Mouse (Mus musculus) adrenal gland, adult 18-20 months (tissue): ENCODE results near the gene Ap1m1. TPM values are rescaled to one million over a fixed set of nuclear protein-coding genes. Genes with fewer than 3 reads are reported as not detected.

Source experiments
- DNase-seq, 2 experiments: peaks; one replicate each; pipeline ENCODE4 v3.0.0; 2021 to 2022; ENCODE audit warnings: low spot score in 2 of 2
- total RNA-seq, 2 experiments: library from RNA; stranded (reverse); gene quantifications; 1 replicate in 1 of 2; 2 replicates in 1 of 2; pipeline ENCODE4 v1.2.3; 2021

Ap1m1 gene
- total RNA-seq, 2 experiments from 2014 or later, result 52.6 to 55.4 TPM

DNA sequence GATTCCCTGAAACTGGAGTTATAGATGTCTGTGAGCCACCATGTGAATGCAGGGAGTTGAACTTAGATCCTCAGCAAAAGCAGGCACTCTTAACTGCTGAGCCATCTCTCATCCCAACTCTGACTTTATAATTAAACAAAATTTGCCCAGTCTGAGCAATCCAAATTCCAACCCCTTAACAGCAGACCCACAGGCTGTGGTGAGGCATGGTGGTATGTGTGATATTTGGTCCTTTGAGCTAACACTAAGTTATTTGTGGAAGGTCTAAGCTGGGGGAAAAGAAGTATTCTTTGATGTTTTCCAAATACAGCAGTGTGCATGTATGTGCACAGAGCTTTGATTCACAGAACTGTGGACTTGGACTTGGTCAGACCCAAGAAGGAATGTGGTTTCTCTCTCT lies 49.2 kb downstream of the Ap1m1 start:
- no peak for DNase-seq

DNA sequence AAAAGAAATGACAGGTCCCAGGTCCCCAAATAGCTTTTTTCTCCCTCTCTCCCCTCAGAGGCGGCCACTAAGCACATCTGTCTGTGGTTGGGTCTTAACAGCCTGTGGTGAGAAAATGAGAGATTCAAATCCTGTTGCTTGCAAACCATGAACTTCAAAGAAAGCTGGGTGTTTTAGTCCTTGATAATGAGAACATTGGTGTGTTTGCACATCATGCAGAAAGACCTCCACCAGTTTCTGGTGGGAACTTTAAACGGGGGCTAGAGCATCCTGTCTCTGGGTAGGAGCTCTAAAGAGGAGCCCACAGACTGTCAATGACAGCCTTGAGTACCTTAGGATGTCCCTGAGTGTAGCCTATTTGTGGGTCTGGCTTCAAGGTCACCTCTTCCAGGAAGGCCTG lies 51.3 kb downstream of the Ap1m1 start:
- DNase-seq, result no peak

DNA sequence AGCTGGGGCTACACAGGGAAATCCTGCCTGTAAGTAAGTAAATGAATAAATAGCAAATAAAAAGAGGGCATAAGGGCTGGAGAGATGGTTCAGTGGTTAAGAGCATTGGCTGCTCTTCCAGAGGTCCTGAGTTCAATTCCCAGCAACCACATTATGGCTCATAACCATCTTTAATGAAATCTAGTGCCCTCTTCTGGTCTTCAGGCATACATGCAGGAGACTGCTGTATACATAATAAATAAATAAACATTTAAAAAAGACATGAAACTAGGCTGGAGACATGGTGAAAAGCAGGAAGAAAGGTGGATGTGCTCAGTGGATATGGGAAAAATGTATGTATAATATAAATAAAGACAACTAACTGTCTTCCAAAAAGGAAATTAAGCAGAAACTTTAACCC lies 53.5 kb downstream of the Ap1m1 start:
- no peak for DNase-seq

DNA sequence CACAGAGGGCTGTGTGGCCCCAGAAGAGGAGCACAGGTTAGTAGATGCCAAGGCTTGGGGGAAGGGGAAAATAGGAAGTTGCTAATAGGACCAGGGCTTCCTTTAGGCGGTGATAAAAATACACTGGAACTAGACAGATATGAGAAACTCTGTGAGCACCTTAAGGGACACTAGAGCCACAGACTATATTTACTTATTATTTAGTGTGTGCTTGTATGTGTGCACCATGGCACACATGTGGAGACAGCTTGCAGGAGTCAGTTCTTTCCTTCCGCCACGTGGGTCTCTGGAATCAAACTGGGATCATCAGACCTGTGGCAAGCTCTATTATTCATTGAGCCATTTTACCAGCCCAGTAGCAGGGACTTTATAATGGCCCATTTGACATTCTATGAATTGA lies 55.3 kb downstream of the Ap1m1 start:
- no peak for DNase-seq

DNA sequence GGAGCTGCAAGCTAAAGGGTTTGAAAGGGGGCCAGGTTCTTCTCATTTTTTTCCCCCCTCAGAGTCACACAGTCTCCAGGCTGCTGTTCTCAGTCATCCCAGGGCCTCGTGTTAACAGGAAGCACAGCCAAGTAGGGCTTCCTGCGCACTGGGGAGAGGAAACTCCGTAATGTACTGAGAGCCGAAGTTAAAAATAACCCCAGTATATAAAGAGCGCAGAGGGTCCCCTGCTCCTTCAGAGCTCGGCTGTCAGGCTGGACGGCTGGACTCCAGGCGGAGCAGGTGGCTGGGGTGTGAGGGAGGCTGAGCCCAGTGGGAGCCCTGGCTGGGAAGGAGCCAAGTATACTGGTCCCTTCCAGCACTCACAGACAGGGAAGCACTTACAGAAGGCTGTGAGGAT lies 55.9 kb downstream of the Ap1m1 start:
- peak; percentile 56 to 78 for DNase-seq

DNA sequence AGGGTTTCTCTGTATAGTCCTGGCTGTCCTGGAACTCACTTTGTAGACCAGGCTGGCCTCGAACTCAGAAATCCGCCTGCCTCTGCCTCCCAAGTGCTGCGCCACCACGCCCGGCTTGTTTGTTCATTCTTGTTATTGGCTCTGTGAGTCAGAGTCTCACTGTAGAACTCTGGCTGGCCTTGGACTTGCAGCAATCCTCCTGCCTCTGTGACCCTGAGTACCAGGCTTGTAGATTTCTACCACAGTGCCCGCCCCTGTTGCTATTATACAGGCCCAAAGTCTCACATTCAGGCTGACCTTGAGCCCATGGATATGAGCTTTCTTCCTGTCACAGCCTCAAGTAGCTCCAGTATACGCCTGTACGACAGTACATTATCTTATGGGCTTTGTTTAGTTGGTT lies 56.7 kb downstream of the Ap1m1 start:
- DNase-seq, result no peak

DNA sequence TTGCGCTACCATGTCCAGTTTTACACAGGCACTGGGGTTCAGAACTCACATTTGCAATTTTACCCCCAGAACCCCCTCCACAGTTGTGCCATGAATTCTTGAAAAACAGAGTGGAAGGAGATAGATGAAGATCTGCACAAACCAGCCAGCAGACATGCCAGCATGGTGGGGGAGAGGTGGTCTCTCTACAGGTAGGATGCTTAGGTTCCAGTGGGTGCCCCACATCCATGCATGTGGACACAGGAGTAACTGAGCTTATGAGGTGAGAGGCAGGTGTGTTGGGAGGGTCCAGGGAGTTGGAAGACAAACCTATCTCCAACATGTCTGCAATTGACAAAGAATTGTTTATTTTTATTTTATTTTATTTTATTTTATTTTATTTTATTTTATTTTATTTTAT lies 59.1 kb downstream of the Ap1m1 start:
- no peak for DNase-seq

DNA sequence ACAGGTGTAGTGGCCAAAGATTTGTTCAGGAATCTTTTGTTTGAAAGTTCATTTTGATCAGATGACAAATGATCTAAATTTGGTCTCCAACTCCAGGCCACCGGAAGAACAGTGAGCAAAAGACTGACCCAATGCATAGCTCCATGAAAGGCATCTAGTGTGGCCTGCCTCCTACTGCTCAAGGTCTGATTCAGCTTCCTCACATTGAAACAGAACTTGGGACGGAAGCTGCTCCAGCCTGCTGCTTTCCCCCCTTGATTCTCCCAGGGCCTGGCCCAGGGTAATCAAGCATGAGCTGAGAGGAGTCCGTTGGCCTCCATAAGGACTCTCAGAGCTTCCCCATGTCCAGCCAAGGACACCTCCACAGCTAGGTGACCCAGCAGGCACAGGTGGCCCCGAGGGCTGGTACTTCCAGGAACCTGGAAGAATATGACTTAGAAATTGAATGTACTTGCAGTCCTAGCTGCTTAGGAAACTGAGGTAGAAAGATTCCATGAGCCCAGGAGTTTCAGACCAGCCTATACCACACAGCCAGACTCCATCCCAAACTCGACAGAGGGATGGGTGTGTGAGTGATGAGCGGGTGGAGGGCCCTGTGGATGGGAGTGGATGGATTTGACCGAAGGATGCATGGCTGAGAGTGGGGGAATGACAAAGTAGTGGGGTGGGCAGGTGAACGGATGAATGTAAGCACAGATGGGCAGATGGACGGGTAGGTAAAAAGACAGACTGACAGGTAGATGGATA lies 61.0 kb downstream of the Ap1m1 start:
- DNase-seq, result no peak

DNA sequence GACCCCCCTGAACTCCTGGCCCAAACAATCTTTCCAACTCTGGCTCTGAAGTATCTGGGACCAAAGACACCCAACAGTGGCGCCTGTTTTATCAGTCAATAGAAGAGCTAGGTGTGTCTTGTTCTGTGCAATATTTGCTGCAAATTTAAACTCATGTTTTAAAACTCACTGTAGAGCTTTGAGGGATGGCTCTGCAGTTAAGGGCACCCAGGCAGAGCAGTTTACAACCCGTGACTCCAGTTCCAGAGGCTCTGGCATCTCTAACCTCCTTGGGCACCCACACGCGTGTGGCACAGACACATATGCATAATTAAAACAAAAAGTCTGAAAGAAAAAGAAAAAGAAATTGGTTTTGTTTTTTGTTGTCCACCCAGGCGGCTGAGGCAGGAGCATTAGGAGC lies 61.7 kb downstream of the Ap1m1 start:
- no peak for DNase-seq

DNA sequence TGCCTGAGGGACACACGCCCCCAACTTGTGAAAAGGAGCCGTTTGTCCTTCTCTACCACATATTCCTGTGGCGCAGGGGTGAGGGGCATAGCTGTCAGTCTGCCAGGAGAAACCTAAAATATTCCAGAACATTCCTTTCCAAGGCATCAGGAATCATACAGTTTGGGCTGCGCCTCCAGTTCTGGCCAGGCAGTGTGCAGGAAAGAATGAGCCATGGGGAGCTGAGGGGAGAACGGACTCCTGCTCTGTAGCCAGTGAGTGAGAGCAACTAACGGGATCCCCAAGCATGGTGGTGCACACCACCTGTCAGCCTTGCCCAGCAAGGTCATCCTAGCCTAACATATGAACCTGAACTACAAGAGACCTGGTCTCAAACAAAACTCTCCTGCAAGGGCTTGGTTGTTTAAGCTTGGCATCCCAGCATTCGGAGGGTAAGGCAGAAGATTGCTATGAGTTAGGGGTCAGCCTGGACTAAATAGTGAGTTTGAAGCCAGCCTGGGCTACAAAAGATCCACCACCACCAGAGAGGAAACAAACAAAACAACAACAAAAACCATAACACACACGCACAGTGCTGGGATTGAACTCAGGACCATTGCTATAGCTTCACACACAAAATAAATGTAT lies 63.3 kb downstream of the Ap1m1 start:
- peak in 1 of 2 experiments; percentile 12 for DNase-seq

DNA sequence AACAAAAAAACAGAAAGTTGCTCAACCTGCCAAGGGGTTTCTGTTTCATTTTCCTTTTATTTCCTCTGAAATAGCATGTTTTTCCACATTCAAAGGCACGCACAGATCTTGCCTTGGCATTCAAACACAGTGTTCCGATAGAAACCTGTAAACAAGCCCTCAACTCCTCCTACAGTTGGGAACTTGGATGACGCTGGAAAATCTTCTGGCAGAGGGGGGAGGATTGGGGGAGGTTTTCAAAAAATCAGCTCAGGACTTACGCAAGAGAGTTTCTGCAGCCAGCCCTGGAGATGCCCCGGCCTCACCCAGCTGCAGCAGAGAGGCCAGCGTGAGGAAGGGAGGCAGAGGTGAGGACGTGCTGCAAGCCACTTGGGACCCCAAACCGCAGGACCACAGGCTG lies 63.8 kb downstream of the Ap1m1 start:
- DNase-seq, result peak; percentile 51 to 60

DNA sequence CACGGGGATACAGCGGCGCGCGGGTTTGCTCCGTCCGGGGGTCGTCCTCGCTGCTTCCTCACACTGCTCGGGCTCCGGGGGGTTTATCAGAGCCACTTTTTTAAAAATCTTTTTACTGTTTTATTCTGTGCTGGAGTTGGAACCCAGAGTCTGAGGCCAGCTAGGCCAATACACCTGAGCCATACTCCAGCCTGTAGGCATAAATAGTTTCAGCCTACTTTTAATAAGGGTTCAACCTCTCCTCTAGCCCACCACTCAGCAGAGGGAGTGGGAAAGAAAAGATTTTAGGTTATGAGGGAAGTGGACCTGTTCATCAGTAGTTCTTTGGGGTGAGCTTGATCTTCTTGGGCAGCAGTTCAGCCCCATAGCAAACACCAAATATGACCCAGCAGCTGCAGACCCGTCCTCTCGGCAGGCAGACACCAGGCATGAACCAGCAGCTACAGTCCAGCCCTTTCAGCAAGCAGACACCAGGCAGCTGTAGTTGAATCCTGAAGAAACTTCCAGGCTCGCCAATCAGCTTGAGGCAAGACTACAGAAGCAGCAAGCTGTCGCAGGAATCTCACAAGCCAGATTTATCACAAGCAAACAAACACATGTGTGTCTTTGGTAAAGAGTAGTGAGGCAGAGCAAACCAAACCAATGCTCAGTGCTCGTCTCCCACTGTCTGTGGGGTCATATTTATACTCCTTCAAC lies 65.5 kb downstream of the Ap1m1 start, which contains the start of gene Gm10282:
TSS of gene Gm10282 (minus strand) at position 51 of the 696 bp plus-strand sequence.
- DNase-seq, result no peak

DNA sequence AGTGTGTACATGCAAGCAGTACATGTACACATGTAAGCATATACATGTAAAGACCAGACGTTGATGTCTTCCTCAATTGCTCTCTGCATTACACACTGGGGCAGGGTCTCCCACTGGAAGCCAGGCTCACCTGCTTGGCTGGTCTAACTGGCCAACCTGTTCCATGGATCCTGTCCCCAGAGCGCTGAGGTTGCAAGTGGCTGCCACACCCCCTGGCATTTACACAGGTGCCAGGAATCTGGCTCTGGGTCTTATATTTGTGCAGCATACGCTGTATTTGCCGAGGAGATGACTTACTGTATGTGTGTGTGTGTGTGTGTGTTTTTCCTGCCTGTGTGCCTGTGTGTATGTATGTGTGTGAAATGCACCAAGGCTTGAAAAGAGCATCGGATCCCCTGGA lies 67.1 kb downstream of the Ap1m1 start:
- DNase-seq, result no peak

Other genes starting within 250 kb of the Ap1m1 start
- 10 to 100 TPM in 1 of 2 experiments, 1 to 10 TPM in 1; 9.5 to 15.5 TPM for gene Cyp4f18, start 230.4 kb upstream of the Ap1m1 start, total RNA-seq
- gene Olfr372, start 198.8 kb upstream of the Ap1m1 start, total RNA-seq, result not detected
- gene Olfr373, start 156.8 kb upstream of the Ap1m1 start, total RNA-seq, result not detected
- not detected for gene Olfr374, start 133.0 kb upstream of the Ap1m1 start, total RNA-seq
- gene Tpm4, start 105.0 kb upstream of the Ap1m1 start, total RNA-seq, result 100 to 1,000 TPM; 210 to 289 TPM
- gene Rab8a, start 78.8 kb upstream of the Ap1m1 start, total RNA-seq, result 10 to 100 TPM; 51.2 to 69.1 TPM
- gene Hsh2d, start 50.4 kb upstream of the Ap1m1 start, total RNA-seq, result not detected
- not detected for gene Cib3, start 27.2 kb upstream of the Ap1m1 start, total RNA-seq
- not detected for gene Gm11034, start 26.4 kb upstream of the Ap1m1 start, total RNA-seq
- 10 to 100 TPM; 48.6 to 71.9 TPM for gene Fam32a, start 20.3 kb upstream of the Ap1m1 start, total RNA-seq
- gene Gm10282, start 65.2 kb downstream of the Ap1m1 start, total RNA-seq, result 10 to 100 TPM in 1 of 2 experiments, 1 to 10 TPM in 1; 4.1 to 11.3 TPM
- gene Klf2, start 79.0 kb downstream of the Ap1m1 start, total RNA-seq, result 10 to 100 TPM; 44.4 to 68.3 TPM
- gene Eps15l1, start 181.4 kb downstream of the Ap1m1 start, total RNA-seq, result 10 to 100 TPM; 48.5 to 54.1 TPM
- gene Calr3, start 203.9 kb downstream of the Ap1m1 start, total RNA-seq, result 1 to 10 TPM; 3.9 to 5.3 TPM
- gene 1700030K09Rik, start 203.9 kb downstream of the Ap1m1 start, total RNA-seq, result 10 to 100 TPM in 1 of 2 experiments, 1 to 10 TPM in 1; 6.6 to 10.5 TPM
- gene Cherp, start 235.2 kb downstream of the Ap1m1 start, total RNA-seq, result 10 to 100 TPM; 61.8 to 62.5 TPM